ENCODE assay signal across 8 mouse cellular contexts in genomic region chr4:95871216-95871881, GRCm38 (mm10).
A peak's percentile ranks its signal among the peaks of the same experiment; 100 is the strongest.
DNase-seq lines count a peak whose midpoint lies in the region; ATAC-seq and TF ChIP-seq lines count a peak whose summit lies in the region.

No protein-coding gene starts in this region.

- no peaks in the 10 kb centered on the region for H3K36me3 ChIP-seq in hindbrain, postnatal 0 days (ENCODE audit: insufficient read depth, low read length)
- no peaks in the 10 kb centered on the region for H3K36me3 ChIP-seq in midbrain, embryonic 13.5 days

- no peaks in the 10 kb centered on the region for H3K27me3 ChIP-seq in hindbrain, postnatal 0 days (ENCODE audit: insufficient read depth, low read length)
- H3K27me3 ChIP-seq in midbrain, embryonic 13.5 days, result no peaks in the 10 kb centered on the region

- no peaks in the 10 kb centered on the region for H3K9me3 ChIP-seq in hindbrain, postnatal 0 days (ENCODE audit: low read length)
- no peaks in the 10 kb centered on the region for H3K9me3 ChIP-seq in midbrain, embryonic 13.5 days

- peak; percentile 85 for TF ChIP-seq CTCF in hindbrain, postnatal 0 days (IDR thresholded peaks at IDR 0.05; ENCODE audit: low read depth)
- peak; percentile 97 for TF ChIP-seq CTCF in left cerebral cortex, adult 2 months (IDR thresholded peaks at IDR 0.05)

- 27% methylated on average over 6 of the region's 6 CpGs for WGBS in hindbrain, postnatal 0 days
- WGBS in midbrain, embryonic 13.5 days, result 34% methylated on average over 6 of the region's 6 CpGs

- ATAC-seq in hindbrain, postnatal 0 days, result peak; percentile 40; the same call in 1 of the 2 replicates
- ATAC-seq in midbrain, embryonic 13.5 days, result peak; percentile 43; the same call in 1 of the 2 replicates

- peak; percentile 15 to 27 for DNase-seq in urinary bladder, adult 18-20 months (ENCODE audit: low spot score in 2 of 2)
- no peak for DNase-seq in urinary bladder, postnatal 4 days (ENCODE audit: low spot score in 2 of 2)
- peak; percentile 8 for DNase-seq in cerebellum, adult 11-12 months
- peak; percentile 71 for DNase-seq in forelimb bud, embryonic 11.5 days (ENCODE audit: low read depth, low spot score)
- DNase-seq in hindbrain, postnatal 0 days (ENCODE audit: low spot score), result peak; percentile 77
- peak; percentile 55 to 63 for DNase-seq in left cerebral cortex, adult 2 months (ENCODE audit: extremely low spot score in 1 of 2, low spot score in 2 of 2)
- DNase-seq in thymus, postnatal 0 days (ENCODE audit: low spot score), result peak; percentile 46

- no peak overlapping the region for H3K4me2 ChIP-seq in hindbrain, postnatal 0 days (ENCODE audit: low read depth, low read length)
- no peak overlapping the region for H3K4me2 ChIP-seq in midbrain, embryonic 13.5 days (replicated peaks)

- H3K9ac ChIP-seq in hindbrain, postnatal 0 days (replicated peaks; ENCODE audit: low read length), result no peak overlapping the region
- H3K9ac ChIP-seq in midbrain, embryonic 13.5 days (replicated peaks), result no peak overlapping the region

- no peak overlapping the region for H3K27ac ChIP-seq in hindbrain, postnatal 0 days
- H3K27ac ChIP-seq in left cerebral cortex, adult 2 months, result no peak overlapping the region
- no peak overlapping the region for H3K27ac ChIP-seq in midbrain, embryonic 13.5 days

- H3K4me3 ChIP-seq in hindbrain, postnatal 0 days (ENCODE audit: low read length), result no peak overlapping the region
- no peak overlapping the region for H3K4me3 ChIP-seq in left cerebral cortex, adult 2 months
- H3K4me3 ChIP-seq in midbrain, embryonic 13.5 days (replicated peaks), result no peak overlapping the region

- intact Hi-C loops in left cerebral cortex, adult 2 months (cut with DNase I), result loop anchor here (1.0 to 5.0 kb wide), 3 partner anchors 579 to 863 kb away; no protein-coding TSS in a partner anchor

- H3K4me1 ChIP-seq in hindbrain, postnatal 0 days (ENCODE audit: insufficient read depth, low read length), result no peaks in the 10 kb centered on the region
- H3K4me1 ChIP-seq in midbrain, embryonic 13.5 days (replicated peaks), result no peaks in the 10 kb centered on the region

Comparison
In these comparisons a context has a peak if more than half of its experiments do, and no peak if none do; other contexts are left out.
1. DNase-seq: peak in urinary bladder, adult 18-20 months (2 of 2), cerebellum, adult 11-12 months (single experiment), forelimb bud, embryonic 11.5 days (single experiment), hindbrain, postnatal 0 days (single experiment), left cerebral cortex, adult 2 months (2 of 2) and thymus, postnatal 0 days (single experiment); none in urinary bladder, postnatal 4 days (0 of 2).